Mouse (Mus musculus): Measurements from ENCODE around the gene Alpk1. TPM values are rescaled to one million over a fixed set of nuclear protein-coding genes. Genes with fewer than 3 reads are reported as not detected.

Gene Alpk1
- total RNA-seq, 1 experiment = 0.80 TPM

GRCm38 (mm10) chr3:127809103-127809502 is 28.8 kb upstream of the Alpk1 start:
- no peak overlapping the region for H3K9ac ChIP-seq (ENCODE audit: insufficient read depth, low read depth, low read length, poor library complexity, severe bottlenecking)
- TF ChIP-seq HCFC1 (IDR thresholded peaks at IDR 0.05; ENCODE audit: borderline replicate concordance, insufficient read depth, low read length) (no peak), ZC3H11A (IDR thresholded peaks at IDR 0.05; ENCODE audit: borderline replicate concordance, low read depth, low read length) (no peak), CHD2 (IDR thresholded peaks at IDR 0.05; ENCODE audit: low read depth, low read length) (no peak), MAFK (IDR thresholded peaks at IDR 0.05; ENCODE audit: insufficient read depth, low read depth, low read length) (no peak), ZNF384 (IDR thresholded peaks at IDR 0.05; ENCODE audit: low read depth, low read length) (no peak)
- H3K9me3 ChIP-seq (ENCODE audit: control insufficient read depth, insufficient read depth, low read depth, low read length) = no peaks in the 10 kb centered on the region
- in situ Hi-C loops (cut with MboI; ENCODE audit: low sequenced_read_pairs in 2 of 2, unreplicated experiment in 2 of 2) = no loop called here
- no peak for DNase-seq (ENCODE audit: low read depth, low spot score)
- no peak overlapping the region for H3K4me3 ChIP-seq (ENCODE audit: insufficient read depth in 1 of 2, low read depth in 1 of 2, low read length in 2 of 2, poor library complexity in 1 of 2, severe bottlenecking in 1 of 2)
- no peak overlapping the region for H3K27ac ChIP-seq (ENCODE audit: insufficient read depth, low read depth, low read length, poor library complexity, severe bottlenecking)
- H3K4me1 ChIP-seq (ENCODE audit: control insufficient read depth in 2 of 2, insufficient read depth in 2 of 2, low read length in 2 of 2, poor library complexity in 1 of 2) = no peaks in the 10 kb centered on the region
- peaks cover 24% of the 10 kb centered on the region for H3K36me3 ChIP-seq (ENCODE audit: control insufficient read depth, insufficient read depth, low read length, poor library complexity, severe bottlenecking)

- in situ Hi-C loops (cut with MboI; ENCODE audit: low sequenced_read_pairs in 2 of 2, unreplicated experiment in 2 of 2) = no loop called here
- TF ChIP-seq MAFK (IDR thresholded peaks at IDR 0.05; ENCODE audit: insufficient read depth, low read depth, low read length) (no peak), CHD2 (IDR thresholded peaks at IDR 0.05; ENCODE audit: low read depth, low read length) (no peak), HCFC1 (IDR thresholded peaks at IDR 0.05; ENCODE audit: borderline replicate concordance, insufficient read depth, low read length) (no peak), ZC3H11A (IDR thresholded peaks at IDR 0.05; ENCODE audit: borderline replicate concordance, low read depth, low read length) (no peak), ZNF384 (IDR thresholded peaks at IDR 0.05; ENCODE audit: low read depth, low read length) (no peak)
- no peak for DNase-seq (ENCODE audit: low read depth, low spot score)
- Histone ChIP-seq H3K4me3 (ENCODE audit: insufficient read depth in 1 of 2, low read depth in 1 of 2, low read length in 2 of 2, poor library complexity in 1 of 2, severe bottlenecking in 1 of 2) (no peak overlapping the region), H3K27ac (ENCODE audit: insufficient read depth, low read depth, low read length, poor library complexity, severe bottlenecking) (no peak overlapping the region), H3K36me3 (ENCODE audit: control insufficient read depth, insufficient read depth, low read length, poor library complexity, severe bottlenecking) (peaks cover 21% of the 10 kb centered on the region), H3K9me3 (ENCODE audit: control insufficient read depth, insufficient read depth, low read depth, low read length) (no peaks in the 10 kb centered on the region), H3K4me1 (ENCODE audit: control insufficient read depth in 2 of 2, insufficient read depth in 2 of 2, low read length in 2 of 2, poor library complexity in 1 of 2) (no peaks in the 10 kb centered on the region), H3K9ac (ENCODE audit: insufficient read depth, low read depth, low read length, poor library complexity, severe bottlenecking) (no peak overlapping the region)
Observed at GRCm38 (mm10) chr3:127807846-127808245, 27.5 kb upstream of the Alpk1 start.

- in situ Hi-C loops (cut with MboI; ENCODE audit: low sequenced_read_pairs in 2 of 2, unreplicated experiment in 2 of 2) = no loop called here
- H3K36me3 ChIP-seq (ENCODE audit: control insufficient read depth, insufficient read depth, low read length, poor library complexity, severe bottlenecking) = peaks cover 21% of the 10 kb centered on the region
Observed at GRCm38 (mm10) chr3:127805991-127806390, 25.7 kb upstream of the Alpk1 start.

GRCm38 (mm10) chr3:127805071-127805470 is 24.7 kb upstream of the Alpk1 start:
- in situ Hi-C loops (cut with MboI; ENCODE audit: low sequenced_read_pairs in 2 of 2, unreplicated experiment in 2 of 2) = no loop called here
- H3K4me3 ChIP-seq (ENCODE audit: insufficient read depth in 1 of 2, low read depth in 1 of 2, low read length in 2 of 2, poor library complexity in 1 of 2, severe bottlenecking in 1 of 2) = no peak overlapping the region
- no peak overlapping the region for H3K27ac ChIP-seq (ENCODE audit: insufficient read depth, low read depth, low read length, poor library complexity, severe bottlenecking)
- no peak for DNase-seq (ENCODE audit: low read depth, low spot score)
- H3K4me1 ChIP-seq (ENCODE audit: control insufficient read depth in 2 of 2, insufficient read depth in 2 of 2, low read length in 2 of 2, poor library complexity in 1 of 2) = no peaks in the 10 kb centered on the region
- no peaks in the 10 kb centered on the region for H3K9me3 ChIP-seq (ENCODE audit: control insufficient read depth, insufficient read depth, low read depth, low read length)
- TF ChIP-seq CHD2 (IDR thresholded peaks at IDR 0.05; ENCODE audit: low read depth, low read length) (no peak), HCFC1 (IDR thresholded peaks at IDR 0.05; ENCODE audit: borderline replicate concordance, insufficient read depth, low read length) (no peak), ZNF384 (IDR thresholded peaks at IDR 0.05; ENCODE audit: low read depth, low read length) (no peak), ZC3H11A (IDR thresholded peaks at IDR 0.05; ENCODE audit: borderline replicate concordance, low read depth, low read length) (no peak), MAFK (IDR thresholded peaks at IDR 0.05; ENCODE audit: insufficient read depth, low read depth, low read length) (no peak)
- peaks cover 20% of the 10 kb centered on the region for H3K36me3 ChIP-seq (ENCODE audit: control insufficient read depth, insufficient read depth, low read length, poor library complexity, severe bottlenecking)
- no peak overlapping the region for H3K9ac ChIP-seq (ENCODE audit: insufficient read depth, low read depth, low read length, poor library complexity, severe bottlenecking)

More at GRCm38 (mm10) chr3:127805991-127806390, 25.7 kb upstream of the Alpk1 start:
- Histone ChIP-seq H3K4me3 (ENCODE audit: insufficient read depth in 1 of 2, low read depth in 1 of 2, low read length in 2 of 2, poor library complexity in 1 of 2, severe bottlenecking in 1 of 2) (no peak overlapping the region), H3K4me1 (ENCODE audit: control insufficient read depth in 2 of 2, insufficient read depth in 2 of 2, low read length in 2 of 2, poor library complexity in 1 of 2) (no peaks in the 10 kb centered on the region), H3K27ac (ENCODE audit: insufficient read depth, low read depth, low read length, poor library complexity, severe bottlenecking) (no peak overlapping the region), H3K9me3 (ENCODE audit: control insufficient read depth, insufficient read depth, low read depth, low read length) (no peaks in the 10 kb centered on the region), H3K9ac (ENCODE audit: insufficient read depth, low read depth, low read length, poor library complexity, severe bottlenecking) (no peak overlapping the region)
- TF ChIP-seq CHD2 (IDR thresholded peaks at IDR 0.05; ENCODE audit: low read depth, low read length) (no peak), HCFC1 (IDR thresholded peaks at IDR 0.05; ENCODE audit: borderline replicate concordance, insufficient read depth, low read length) (no peak), ZC3H11A (IDR thresholded peaks at IDR 0.05; ENCODE audit: borderline replicate concordance, low read depth, low read length) (no peak)
- no peak for DNase-seq (ENCODE audit: low read depth, low spot score)

GRCm38 (mm10) chr3:127804439-127804838 is 24.1 kb upstream of the Alpk1 start:
- H3K9ac ChIP-seq (ENCODE audit: insufficient read depth, low read depth, low read length, poor library complexity, severe bottlenecking) = no peak overlapping the region
- TF ChIP-seq CHD2 (IDR thresholded peaks at IDR 0.05; ENCODE audit: low read depth, low read length) (no peak), HCFC1 (IDR thresholded peaks at IDR 0.05; ENCODE audit: borderline replicate concordance, insufficient read depth, low read length) (no peak), ZNF384 (IDR thresholded peaks at IDR 0.05; ENCODE audit: low read depth, low read length) (no peak), ZC3H11A (IDR thresholded peaks at IDR 0.05; ENCODE audit: borderline replicate concordance, low read depth, low read length) (no peak)
- no peaks in the 10 kb centered on the region for H3K9me3 ChIP-seq (ENCODE audit: control insufficient read depth, insufficient read depth, low read depth, low read length)
- in situ Hi-C loops (cut with MboI; ENCODE audit: low sequenced_read_pairs in 2 of 2, unreplicated experiment in 2 of 2) = no loop called here
- no peak overlapping the region for H3K27ac ChIP-seq (ENCODE audit: insufficient read depth, low read depth, low read length, poor library complexity, severe bottlenecking)
- no peaks in the 10 kb centered on the region for H3K4me1 ChIP-seq (ENCODE audit: control insufficient read depth in 2 of 2, insufficient read depth in 2 of 2, low read length in 2 of 2, poor library complexity in 1 of 2)
- H3K36me3 ChIP-seq (ENCODE audit: control insufficient read depth, insufficient read depth, low read length, poor library complexity, severe bottlenecking) = peaks cover 19% of the 10 kb centered on the region
- no peak overlapping the region for H3K4me3 ChIP-seq (ENCODE audit: insufficient read depth in 1 of 2, low read depth in 1 of 2, low read length in 2 of 2, poor library complexity in 1 of 2, severe bottlenecking in 1 of 2)
- DNase-seq (ENCODE audit: low read depth, low spot score) = no peak
